Mouse (Mus musculus) central nervous system, embryonic 18 days (tissue): Measurements from ENCODE around the gene Rbm8a2. TPM values are rescaled to one million over a fixed set of nuclear protein-coding genes. Genes with fewer than 3 reads are reported as not detected.

Experiments used
- polyA plus RNA-seq: library from polyadenylated mRNA; depleted of rRNA; stranded (reverse); fragments of >200 nt; gene quantifications from 2 replicates; pipeline ENCODE4 v1.2.3, GENCODE M21; 2012; rRNA removed

Gene Rbm8a2
- polyA plus RNA-seq: 0.13 and 0.25 TPM in 2 replicates

DNA sequence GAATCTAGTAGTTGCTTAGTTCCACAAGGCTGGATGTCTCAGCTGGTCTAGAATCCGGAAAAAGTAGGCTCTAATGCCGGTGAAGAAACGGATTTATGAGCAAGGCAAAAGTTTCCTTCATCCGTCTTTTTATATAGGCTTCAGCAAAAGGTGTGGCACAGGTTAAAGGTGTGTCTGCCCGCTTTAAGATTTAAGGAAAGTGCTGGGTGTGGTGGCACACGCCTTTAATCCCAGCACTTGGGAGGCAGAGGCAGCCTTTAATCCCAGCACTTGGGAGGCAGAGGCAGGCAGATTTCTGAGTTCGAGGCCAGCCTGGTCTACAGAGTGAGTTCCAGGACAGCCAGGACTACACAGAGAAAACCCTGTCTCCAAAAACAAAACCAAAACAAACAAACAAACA, at the start of gene Rbm8a2:
Gene Rbm8a2 (minus strand): TSS at position 101 of the 400 bp plus-strand sequence.

Other genes with a start within 250 kb of the Rbm8a2 start
- 1.7 and 2.2 TPM in 2 replicates for gene Exo1, start 98.5 kb downstream of the Rbm8a2 start, polyA plus RNA-seq
- gene Gm38100, start 58.8 kb downstream of the Rbm8a2 start, polyA plus RNA-seq: not detected in 2 replicates